Mouse (Mus musculus) cerebellum, postnatal 4 days (tissue): Measurements from ENCODE around the gene Fryl.
A peak's percentile ranks its signal among the peaks of the same experiment; 100 is the strongest.
"Not testable (repeated sequence)": the region's sequence is repeated elsewhere in the genome, so short reads cannot be mapped to it uniquely, and the experiment has no call there.

Experiments
- DNase-seq, 2 experiments: peaks; one replicate each; pipeline ENCODE4 v3.0.0; 2022; ENCODE audit warnings: low spot score in 2 of 2, mixed read lengths in 1 of 2

Fryl gene

DNA sequence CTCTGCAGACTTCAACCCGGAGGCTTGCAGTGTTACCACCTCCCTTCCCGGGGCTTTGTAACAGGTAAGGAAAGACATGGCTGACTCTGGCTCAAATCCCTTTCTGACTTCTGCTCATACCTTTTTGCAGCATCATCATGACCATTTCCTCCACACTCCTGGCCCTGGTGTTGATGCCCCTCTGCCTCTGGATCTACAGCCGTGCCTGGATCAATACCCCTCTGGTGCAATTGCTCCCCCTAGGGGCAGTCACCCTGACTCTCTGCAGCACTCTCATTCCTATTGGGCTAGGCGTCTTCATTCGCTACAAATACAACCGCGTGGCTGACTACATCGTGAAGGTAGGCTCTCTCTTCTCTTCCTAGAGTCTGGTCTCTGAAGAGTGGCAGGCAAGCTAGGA is 248.2 kb downstream of the Fryl start:
- DNase-seq, result not testable (repeated sequence)

DNA sequence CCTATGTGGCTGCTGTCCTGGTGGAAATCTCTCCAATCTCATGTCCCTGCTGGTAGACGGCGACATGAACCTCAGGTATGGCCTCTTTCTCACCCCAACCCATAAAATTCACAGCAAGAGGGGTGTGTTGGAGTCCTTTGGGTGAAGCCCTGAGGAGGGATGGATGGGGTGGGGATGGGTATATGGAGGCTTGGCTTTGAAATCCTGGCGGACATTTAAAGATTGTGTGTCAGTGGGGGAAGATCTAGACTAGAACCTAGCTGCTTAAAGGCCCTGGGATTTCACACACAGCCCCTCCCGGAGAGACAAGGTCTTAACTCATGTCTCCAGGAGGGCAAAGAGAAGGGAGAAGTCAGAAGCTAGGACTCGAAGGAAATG is 248.8 kb downstream of the Fryl start:
- DNase-seq, result no peak

DNA sequence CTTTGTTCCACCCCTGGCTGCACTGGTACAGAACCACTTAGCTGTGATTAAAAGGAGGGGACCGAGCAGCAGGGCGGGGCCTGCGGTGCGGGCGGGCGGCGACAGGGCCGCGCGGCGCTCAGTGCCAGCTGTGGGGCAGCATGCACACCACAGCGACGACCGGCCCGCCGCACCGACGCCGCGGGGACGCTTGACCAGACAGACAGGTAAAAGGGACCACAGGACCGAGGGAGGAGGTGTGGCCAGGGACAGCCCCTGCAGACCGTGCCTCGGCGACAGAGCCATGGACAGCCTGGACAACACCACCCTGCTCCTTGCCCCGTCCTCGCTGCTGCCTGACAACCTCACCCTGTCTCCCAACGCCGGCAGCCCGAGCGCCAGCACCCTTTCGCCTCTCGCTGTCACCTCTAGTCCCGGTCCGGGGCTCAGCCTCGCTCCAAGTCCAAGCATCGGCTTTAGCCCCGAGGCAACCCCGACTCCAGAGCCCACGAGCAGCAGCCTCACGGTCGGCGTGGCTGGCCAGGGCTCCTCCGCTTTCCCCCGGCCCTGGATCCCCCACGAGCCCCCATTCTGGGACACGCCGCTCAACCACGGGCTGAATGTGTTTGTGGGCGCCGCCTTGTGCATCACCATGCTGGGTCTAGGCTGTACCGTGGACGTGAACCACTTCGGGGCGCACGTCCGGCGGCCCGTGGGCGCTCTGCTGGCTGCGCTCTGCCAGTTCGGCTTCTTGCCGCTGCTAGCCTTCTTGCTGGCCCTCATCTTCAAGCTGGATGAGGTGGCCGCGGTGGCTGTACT is 249.4 kb downstream of the Fryl start, which contains the start of gene Slc10a4:
Gene Slc10a4 (plus strand): TSS at position 100 of the 798 bp plus-strand sequence.
- peak in 1 of 2 experiments; percentile 10 for DNase-seq

DNA sequence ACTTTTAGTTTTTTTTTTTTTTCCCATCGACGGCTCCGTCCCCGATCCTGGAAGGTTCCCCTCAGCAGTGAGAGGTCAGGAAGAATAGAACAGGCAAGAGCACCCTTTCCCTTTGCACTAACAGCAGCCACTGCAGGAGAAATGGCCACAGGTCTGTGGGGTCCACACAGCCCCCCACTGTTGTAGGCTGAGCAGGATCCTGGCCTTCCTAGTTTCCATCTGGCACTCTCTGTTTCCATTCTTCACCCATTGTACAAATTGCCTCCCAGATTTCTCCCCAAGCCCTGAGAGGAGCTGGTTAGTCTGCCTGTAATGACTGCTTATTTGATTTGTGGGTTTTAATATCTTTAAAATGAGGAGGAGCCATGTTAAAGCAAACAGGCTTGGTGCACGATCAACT is 252.4 kb downstream of the Fryl start:
- no peak for DNase-seq

DNA sequence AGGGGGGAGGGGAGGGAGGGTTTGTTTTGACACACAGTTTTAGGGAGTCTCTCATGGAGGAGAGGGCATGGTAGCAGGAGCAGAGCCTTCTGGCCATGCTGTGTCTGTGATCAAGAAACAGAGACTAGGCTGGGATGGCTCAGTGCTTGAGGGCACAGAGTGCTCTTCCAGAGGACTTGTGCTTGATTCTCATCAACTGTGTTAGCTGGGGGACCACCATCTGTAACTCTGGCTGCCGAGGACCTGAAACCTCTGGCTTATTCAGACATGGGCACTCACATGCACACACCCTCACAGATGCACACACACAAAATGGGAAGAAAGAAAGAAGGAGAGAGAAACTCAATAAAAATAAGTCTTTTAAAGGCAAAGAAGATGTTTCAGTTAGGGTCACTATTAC is 257.9 kb downstream of the Fryl start:
- not testable (repeated sequence) for DNase-seq

DNA sequence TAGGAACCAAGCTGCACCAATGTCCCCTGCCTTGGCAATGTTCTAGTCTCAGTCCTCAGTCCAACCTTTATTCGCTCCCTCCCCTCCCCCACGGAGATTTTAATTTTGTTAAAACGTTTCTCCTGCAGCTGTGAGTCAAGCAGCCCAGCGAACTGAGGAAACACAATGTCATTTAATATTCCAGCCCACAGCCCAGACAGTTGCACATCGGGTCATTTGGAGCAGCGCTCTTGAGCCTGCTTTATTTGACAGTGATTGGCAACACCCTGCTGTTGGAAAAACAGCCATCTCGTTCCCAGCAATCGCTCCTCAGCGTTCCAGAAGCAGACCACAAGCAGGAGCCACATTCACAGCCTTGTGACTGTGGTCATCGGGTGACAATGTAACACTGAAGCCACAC is 261.0 kb downstream of the Fryl start:
- DNase-seq, result no peak

DNA sequence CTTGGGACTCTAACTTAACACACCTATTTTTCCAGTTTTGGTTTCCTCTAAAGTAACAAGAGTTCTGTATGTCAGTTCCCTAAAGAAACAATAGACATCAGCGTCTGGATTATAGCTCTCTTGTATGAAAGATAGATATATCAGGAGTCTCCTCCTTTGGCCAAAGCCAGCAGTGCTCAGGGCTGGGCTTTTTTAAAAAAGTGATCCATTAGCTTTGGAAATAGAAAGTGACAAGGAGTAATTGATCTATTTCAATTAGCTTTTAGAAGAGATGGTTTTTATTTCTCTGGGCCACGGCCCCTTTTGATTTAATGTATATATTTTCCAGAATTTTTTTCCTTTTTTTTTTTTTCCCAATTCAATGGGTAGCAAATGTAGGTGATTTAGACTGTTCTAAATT is 261.5 kb downstream of the Fryl start:
- no peak for DNase-seq

DNA sequence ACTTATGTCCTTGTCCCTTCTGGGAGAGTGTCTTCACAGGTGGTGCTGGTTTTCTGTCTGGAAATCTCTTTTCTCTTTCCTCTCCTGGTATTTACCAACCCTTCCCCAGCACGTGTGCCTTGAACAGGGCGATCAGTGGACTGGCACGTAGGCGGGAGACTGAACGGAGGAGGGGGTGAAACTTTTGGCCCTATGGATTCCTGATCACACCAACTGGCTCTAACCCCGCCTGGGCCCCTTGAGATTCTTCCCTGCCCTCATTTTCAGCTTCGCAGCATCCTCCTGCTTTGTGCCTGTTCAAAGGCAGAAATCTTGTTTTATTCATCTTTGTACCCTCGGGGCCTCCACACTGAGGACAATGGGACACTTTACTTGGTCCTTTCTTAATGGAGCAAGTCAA is 262.0 kb downstream of the Fryl start:
- DNase-seq, result no peak

DNA sequence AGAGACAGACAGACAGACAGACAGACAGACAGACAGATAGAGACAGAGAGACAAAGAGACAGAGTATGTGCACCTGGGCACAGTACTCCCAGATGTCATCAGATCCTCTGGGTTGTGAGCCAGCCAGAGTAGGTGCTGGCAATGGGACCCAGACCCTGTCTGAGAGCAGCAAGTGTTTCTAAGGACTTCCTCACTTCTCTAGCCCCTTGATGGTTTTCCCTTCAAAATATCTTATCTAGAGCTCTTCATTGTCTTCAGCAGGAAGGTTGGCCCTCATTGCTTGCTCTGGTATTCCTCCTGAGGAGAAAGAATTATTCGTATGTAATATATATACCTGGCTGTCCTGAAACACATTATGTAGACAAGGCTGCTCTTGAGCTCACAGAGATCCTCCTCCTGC is 263.9 kb downstream of the Fryl start:
- no peak for DNase-seq

DNA sequence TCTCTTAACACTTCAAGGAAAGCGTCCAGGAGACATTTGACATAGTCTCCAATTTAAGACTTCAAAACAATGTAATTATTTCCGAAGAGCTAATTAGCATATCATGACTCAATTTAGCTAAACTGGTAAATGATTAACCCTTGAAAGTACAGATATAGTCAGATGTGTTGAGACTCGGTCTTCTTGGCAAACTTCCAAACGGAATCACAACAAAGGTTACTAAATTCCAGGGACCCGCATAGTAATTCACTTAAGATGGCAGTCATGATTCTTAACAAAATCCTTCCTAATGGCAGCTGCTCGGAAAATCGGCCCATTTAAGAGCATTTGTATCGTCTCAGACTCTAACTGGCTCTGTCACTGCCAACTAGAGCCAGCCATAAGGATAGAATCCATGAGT is 266.7 kb downstream of the Fryl start:
- no peak for DNase-seq

DNA sequence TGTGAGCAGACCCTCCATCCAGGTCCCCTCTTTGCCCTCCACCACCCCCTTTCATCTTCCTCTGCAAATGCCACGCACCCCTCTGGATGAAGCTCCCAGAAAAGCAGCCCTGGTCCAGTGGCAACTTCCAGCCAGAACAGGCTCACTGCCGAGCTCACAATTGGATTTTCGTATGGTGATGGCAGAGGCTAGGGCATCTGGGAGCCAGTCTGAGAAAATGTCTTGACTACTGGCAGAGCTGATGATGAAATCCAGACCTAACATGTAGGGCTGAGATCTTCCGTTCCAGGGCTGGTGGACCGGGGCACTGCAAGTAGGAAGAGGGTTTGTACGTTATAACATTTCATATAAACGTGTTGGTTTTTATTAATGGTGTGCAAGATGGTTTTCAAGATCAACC is 268.6 kb downstream of the Fryl start:
- no peak for DNase-seq

DNA sequence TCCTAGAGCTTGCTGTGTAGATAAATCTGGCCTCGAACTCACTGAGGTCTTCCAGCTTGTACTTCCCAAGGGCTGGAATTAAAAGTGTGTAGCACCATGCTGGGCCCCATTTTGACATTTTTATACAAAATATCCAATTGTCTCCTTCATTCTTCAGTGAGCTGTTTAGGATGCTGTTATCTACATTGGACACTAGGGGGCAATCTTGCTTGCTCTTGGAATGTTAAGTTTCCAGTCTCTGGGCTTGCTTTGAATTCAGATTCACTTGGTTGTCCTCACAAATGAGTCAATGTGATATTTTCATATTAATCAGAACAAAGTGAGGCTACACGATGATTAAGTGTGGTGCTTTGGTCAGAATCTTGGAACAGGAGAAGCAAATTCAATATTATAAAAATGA is 272.3 kb downstream of the Fryl start:
- DNase-seq, result no peak

DNA sequence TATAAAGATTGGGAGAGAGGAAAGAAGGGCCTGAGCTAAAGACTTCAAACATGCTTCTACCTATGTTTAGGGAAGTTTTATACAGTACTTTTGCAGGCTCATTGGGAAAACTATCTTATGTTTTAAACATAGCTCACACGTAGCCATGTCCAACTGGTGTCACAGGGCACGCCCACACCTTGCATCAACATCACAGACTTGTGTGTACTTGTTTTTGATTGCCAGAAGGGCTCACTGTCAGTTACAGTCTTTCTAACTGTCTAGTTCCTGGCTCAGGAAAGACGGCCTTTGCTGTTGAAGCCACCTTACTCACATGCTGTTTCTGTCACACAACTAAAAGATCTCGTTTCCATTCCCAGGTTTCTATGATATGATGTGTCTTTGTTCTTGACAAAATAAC is 279.9 kb downstream of the Fryl start:
- DNase-seq, result no peak

DNA sequence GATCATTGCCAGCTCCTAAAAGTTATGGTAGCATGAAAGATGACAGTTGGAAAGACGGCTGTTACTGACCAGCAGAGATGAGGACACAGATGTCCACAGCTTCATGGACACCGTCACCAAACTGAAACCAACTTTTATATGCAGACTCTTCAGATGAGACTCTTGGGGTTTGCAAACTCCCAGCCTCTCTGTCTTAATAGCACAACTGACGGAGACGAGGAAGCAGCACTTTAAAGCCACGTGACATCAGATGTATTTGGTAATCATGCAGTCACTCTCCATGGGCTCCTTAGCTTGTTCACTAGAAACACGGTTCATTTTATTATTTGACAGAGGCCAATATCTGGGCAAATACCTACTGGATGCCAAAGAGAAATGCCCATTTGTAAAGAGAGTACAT is 280.4 kb downstream of the Fryl start:
- no peak for DNase-seq

DNA sequence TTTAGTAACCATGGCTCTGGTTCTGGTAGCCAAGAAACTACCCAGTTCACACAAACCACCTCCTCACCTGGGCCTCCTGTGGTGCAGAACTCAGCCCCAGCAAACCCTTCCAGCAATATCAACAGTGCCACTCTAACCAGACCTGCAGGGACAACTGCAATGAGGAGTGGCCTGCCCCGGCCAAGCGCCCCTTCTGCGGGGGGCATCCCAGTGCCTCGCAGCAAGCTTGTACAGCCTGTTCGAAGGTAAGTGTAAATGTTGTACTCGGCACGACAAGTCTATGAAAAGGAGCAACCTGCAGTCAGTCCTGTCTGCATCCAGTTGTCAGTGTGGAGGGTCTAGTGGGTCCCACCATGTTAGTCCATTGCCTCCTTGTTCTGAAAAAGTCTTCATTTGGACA is 281.8 kb downstream of the Fryl start, which contains the start of gene Gm10135:
Gene Gm10135 (minus strand): TSS at position 101 of the 400 bp plus-strand sequence.
- DNase-seq, result no peak

DNA sequence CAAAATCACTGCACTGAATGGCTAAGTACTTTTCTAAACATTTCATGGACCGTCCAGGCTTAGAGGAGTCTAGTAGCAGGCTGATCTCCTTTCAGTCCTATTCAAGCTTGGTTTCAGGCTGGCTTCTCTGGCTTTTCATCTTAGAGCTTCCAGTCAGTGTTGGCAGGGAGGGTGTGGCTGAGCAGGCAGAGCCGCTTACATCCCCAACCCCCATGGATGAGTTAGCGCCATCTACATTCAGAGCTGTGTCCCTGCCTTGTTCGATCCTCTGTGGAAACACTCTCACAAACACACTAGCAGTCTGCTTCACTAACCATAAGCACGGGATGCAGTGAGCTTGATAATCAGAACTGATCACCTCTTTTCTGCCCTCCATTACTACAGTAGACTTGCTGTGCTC is 283.5 kb downstream of the Fryl start:
- DNase-seq, result no peak

DNA sequence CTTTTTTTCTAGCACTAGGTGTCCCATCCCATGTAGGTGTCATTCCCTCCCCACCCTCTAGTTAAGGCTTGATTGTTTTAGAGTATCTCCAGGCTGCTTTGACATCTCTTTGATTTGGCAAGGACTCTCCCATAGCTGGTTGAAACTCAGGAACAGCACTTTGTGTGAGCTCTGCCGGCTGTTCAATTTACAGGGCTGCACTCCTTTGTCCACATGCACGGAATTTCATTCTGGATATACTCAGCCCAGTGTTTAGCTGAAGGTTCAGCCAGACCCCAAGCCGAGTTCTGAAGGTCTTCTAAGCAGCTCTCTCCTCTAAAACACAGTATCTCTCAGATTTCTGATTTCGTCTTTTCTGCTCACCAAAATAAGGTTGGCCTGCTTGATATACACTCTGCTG is 284.0 kb downstream of the Fryl start:
- no peak for DNase-seq
